Mouse (Mus musculus): Measurements from ENCODE around the gene Fbxl5. TPM values are rescaled to one million over a fixed set of nuclear protein-coding genes. Genes with fewer than 3 reads are reported as not detected.
A peak's percentile ranks its signal among the peaks of the same experiment; 100 is the strongest.

Gene Fbxl5
- polyA plus RNA-seq (2017; shearing (Covaris generic)): 10 to 100 TPM; 56.8 to 64.1 TPM

- ATAC-seq: no peak
These were observed at the start of gene Fbxl5 for GRCm38 (mm10) chr5:43821538-43821937. Gene Fbxl5, minus strand, starts transcription at chr5:43821638.

- ATAC-seq: peak; percentile 56
These were observed 47.5 kb upstream of the Fbxl5 start for GRCm38 (mm10) chr5:43868711-43869600.

GRCm38 (mm10) chr5:43868253-43868652, 46.8 kb upstream of the Fbxl5 start, which contains the start of gene Cd38:
Gene Cd38, plus strand, starts transcription at chr5:43868553.
- ATAC-seq: no peak

- no peak for ATAC-seq
These were observed 43.9 kb upstream of the Fbxl5 start for GRCm38 (mm10) chr5:43865316-43865715.

- ATAC-seq: no peak
These were observed 42.2 kb upstream of the Fbxl5 start for GRCm38 (mm10) chr5:43863642-43864041.

GRCm38 (mm10) chr5:43860670-43861431, 39.4 kb upstream of the Fbxl5 start:
- ATAC-seq: no peak

- ATAC-seq: no peak
These were observed 38.7 kb upstream of the Fbxl5 start for GRCm38 (mm10) chr5:43860096-43860495.

GRCm38 (mm10) chr5:43859663-43860062, 38.2 kb upstream of the Fbxl5 start:
- no peak for ATAC-seq

- ATAC-seq: peak; percentile 73
These were observed 34.3 kb upstream of the Fbxl5 start for GRCm38 (mm10) chr5:43855769-43856168.

- ATAC-seq: no peak
These were observed 32.5 kb upstream of the Fbxl5 start for GRCm38 (mm10) chr5:43853868-43854488.

- no peak for ATAC-seq
These were observed 31.8 kb upstream of the Fbxl5 start for GRCm38 (mm10) chr5:43853096-43853867.

GRCm38 (mm10) chr5:43848275-43848674, 26.8 kb upstream of the Fbxl5 start:
- ATAC-seq: no peak

GRCm38 (mm10) chr5:43847555-43847954, 26.1 kb upstream of the Fbxl5 start:
- no peak for ATAC-seq

GRCm38 (mm10) chr5:43846227-43846626, 24.8 kb upstream of the Fbxl5 start:
- no peak for ATAC-seq

GRCm38 (mm10) chr5:43845646-43846045, 24.2 kb upstream of the Fbxl5 start:
- no peak for ATAC-seq

- ATAC-seq: no peak
These were observed 23.6 kb upstream of the Fbxl5 start for GRCm38 (mm10) chr5:43845083-43845482.

- no peak for ATAC-seq
These were observed 21.2 kb upstream of the Fbxl5 start for GRCm38 (mm10) chr5:43842576-43843155.

GRCm38 (mm10) chr5:43842011-43842285, 20.5 kb upstream of the Fbxl5 start:
- ATAC-seq: no peak

GRCm38 (mm10) chr5:43841144-43842010, 19.9 kb upstream of the Fbxl5 start:
- peak; percentile 86 for ATAC-seq

GRCm38 (mm10) chr5:43837372-43837771, 15.9 kb upstream of the Fbxl5 start:
- peak; percentile 33 for ATAC-seq

- no peak for ATAC-seq
These were observed 15.2 kb upstream of the Fbxl5 start for GRCm38 (mm10) chr5:43836590-43836989.

All from activated CD4-positive, CD25-positive, alpha-beta regulatory T cell, adult 4 months (primary cell).